Mouse (Mus musculus) skeletal muscle tissue, postnatal 0 days (tissue): ENCODE results near the gene Ttll13. TPM values are rescaled to one million over a fixed set of nuclear protein-coding genes. Genes with fewer than 3 reads are reported as not detected.

Source experiments
- polyA plus RNA-seq: library from polyadenylated mRNA; unstranded; fragments of >200 nt; fragmentation: Nextera tagmentation; extraction: Ambion mirVana; gene quantifications from 2 replicates; pipeline ENCODE4 v1.2.1, GENCODE M21; 2015

Ttll13 gene
- 0.69 and 0.96 TPM in 2 replicates for polyA plus RNA-seq

GRCm38 (mm10) chr7:80246148-80246721, at the start of gene Ttll13:
Ttll13 (plus strand) TSS chr7:80246376.

DNA sequence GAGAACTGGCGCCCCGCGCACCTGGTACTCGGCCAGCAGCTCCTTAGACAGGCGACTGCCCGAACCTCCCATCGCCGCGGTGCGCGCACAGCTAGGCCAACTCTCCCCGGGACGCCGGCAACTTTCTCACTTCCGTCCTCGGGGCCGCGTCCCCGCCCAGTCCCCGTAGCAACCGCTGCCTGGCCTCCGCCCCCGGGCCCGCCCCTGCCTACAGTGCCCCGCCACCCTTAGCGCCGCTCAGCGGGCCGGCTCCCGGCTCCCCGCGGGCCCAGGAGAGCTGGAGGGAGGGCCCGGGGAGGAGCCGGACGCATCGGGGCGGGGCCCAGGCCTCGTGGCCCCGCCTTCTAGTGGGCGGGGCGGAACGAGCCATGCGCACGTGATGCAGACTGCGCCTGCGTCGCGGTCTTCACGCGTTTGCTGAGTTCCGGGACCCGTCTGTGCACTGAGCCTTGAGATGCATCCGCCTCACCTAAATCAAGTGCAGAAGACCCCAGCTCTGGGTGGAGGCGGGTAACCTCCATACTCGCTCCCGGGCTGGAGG, 13.6 kb upstream of the Ttll13 start, which contains the start of the genes Cib1 and Gdpgp1:
Cib1 (minus strand) TSS at position 325 of the 541 bp plus-strand sequence.
Gdpgp1 (plus strand) TSS at position 377 of the 541 bp plus-strand sequence.

DNA sequence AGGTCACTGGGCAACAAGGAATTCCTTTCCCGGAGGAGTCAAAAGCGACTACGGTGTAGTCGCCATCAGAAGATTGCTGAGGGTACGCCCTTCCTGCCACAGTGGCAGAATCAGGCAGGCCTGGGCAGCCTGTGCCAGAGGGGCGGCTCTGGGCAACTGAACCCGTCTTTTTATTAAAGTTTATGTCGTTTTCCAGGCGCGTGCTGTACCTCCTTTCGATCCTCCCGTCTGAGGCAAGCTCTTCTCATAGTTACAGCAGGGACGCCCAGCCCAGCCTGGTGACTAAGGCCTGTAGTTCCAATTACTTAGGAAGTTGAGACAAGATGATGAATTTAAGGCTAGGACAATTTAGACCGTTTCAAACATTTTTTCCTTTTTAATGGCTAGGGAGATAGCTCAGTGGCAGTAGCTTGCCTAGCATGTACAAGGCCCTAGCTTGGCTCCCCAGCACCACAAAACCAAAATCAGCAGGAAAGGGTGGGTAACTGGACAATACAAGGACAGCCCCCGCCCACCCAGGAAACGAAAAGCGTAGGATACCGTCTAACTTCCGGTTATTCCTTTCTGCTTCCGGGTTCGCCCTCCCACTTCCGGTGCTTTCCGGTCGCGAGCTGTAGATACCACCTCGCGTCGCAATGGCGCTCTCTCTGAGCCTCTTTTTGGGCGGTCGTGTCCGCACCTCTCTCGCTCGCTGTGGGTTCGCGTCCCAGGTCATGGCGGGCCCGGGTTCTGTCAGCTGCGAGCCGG, 14.6 kb downstream of the Ttll13 start, which contains the start of gene Ngrn:
Ngrn (plus strand) TSS at position 591 of the 747 bp plus-strand sequence.

GRCm38 (mm10) chr7:80268897-80269750, 22.9 kb downstream of the Ttll13 start, which contains the start of gene Vps33b:
Vps33b (plus strand) TSS chr7:80269649.

GRCm38 (mm10) chr7:80294062-80294763, 48.0 kb downstream of the Ttll13 start, which contains the start of gene Prc1:
Prc1 (plus strand) TSS chr7:80294450.

Other genes starting within 250 kb of the Ttll13 start
- gene Zfp710, start 221.6 kb upstream of the Ttll13 start, polyA plus RNA-seq = 4.6 and 6.2 TPM in 2 replicates
- gene Idh2, start 131.0 kb upstream of the Ttll13 start, polyA plus RNA-seq = 691 and 763 TPM in 2 replicates
- gene Sema4b, start 59.5 kb upstream of the Ttll13 start, polyA plus RNA-seq = 3.1 and 4.7 TPM in 2 replicates
- 23.7 and 30.6 TPM in 2 replicates for gene Cib1, start 13.6 kb upstream of the Ttll13 start, polyA plus RNA-seq
- gene Gdpgp1, start 13.5 kb upstream of the Ttll13 start, polyA plus RNA-seq = 1.6 and 2.0 TPM in 2 replicates
- 36.0 and 36.6 TPM in 2 replicates for gene Ngrn, start 14.8 kb downstream of the Ttll13 start, polyA plus RNA-seq
- gene Vps33b, start 23.3 kb downstream of the Ttll13 start, polyA plus RNA-seq = 3.1 and 3.9 TPM in 2 replicates
- gene Prc1, start 48.1 kb downstream of the Ttll13 start, polyA plus RNA-seq = 27.3 and 29.1 TPM in 2 replicates
- 3.5 and 4.3 TPM in 2 replicates for gene Rccd1, start 78.1 kb downstream of the Ttll13 start, polyA plus RNA-seq
- gene Unc45a, start 94.6 kb downstream of the Ttll13 start, polyA plus RNA-seq = 13.4 and 14.3 TPM in 2 replicates
- 13.9 and 14.1 TPM in 2 replicates for gene Hddc3, start 96.7 kb downstream of the Ttll13 start, polyA plus RNA-seq
- 11.9 and 15.5 TPM in 2 replicates for gene Man2a2, start 125.0 kb downstream of the Ttll13 start, polyA plus RNA-seq
- gene Fes, start 141.6 kb downstream of the Ttll13 start, polyA plus RNA-seq = 10.1 and 10.8 TPM in 2 replicates
- 12.1 and 13.6 TPM in 2 replicates for gene Furin, start 159.1 kb downstream of the Ttll13 start, polyA plus RNA-seq